Mouse (Mus musculus) adrenal gland, postnatal 36 days (tissue): Measurements from ENCODE around the gene Rap1gap2. TPM values are rescaled to one million over a fixed set of nuclear protein-coding genes. Genes with fewer than 3 reads are reported as not detected.

Experiments used
- DNase-seq, 2 experiments: peaks; one replicate each; pipeline ENCODE4 v3.0.0; 2021; ENCODE audit warnings: mixed read lengths in 1 of 2
- total RNA-seq, 2 experiments: library from RNA; stranded (reverse); gene quantifications; 2 replicates each; pipeline ENCODE4 v1.2.3; 2021

Gene Rap1gap2
- total RNA-seq, 2 experiments from 2014 or later = 8.3 to 10.5 TPM

DNA sequence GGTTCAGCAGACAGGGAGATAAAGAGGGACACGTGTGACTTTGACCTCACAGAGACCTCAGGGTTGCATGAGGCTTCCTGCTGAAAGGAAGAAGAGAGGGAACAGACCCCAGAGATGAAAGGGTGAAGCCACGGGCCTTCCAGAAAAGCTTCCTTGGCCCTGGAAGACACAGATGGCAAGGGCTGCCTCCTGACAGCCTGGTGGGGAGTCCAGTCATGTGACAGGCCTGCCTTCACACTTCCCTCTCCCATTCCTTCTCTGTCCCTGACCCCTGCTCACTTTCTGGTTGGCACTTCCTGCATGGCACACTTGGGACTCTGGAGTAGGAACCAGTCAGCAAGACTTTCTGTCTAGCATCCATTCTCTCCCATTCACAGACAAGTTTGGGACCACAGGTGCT lies 148.1 kb downstream of the Rap1gap2 start:
- no peak for DNase-seq

DNA sequence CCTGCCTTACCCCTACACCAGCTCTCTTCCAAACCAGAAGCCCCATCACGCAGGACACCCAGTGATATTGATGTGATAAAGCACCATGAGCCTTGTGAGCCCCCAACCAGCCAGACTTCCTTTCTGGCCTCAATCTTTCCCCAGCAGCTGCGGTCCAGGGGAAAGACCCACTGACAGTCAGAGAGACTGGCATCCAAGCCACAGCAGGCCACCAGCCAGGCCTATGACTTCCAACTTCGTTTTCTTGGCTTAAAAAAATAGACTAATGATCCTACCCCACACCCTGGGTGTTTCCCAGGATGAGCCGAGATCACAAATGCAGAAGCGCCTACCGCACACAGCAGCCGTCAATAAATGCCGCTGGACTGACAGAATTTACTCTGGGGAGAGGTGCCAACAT lies 151.1 kb downstream of the Rap1gap2 start:
- DNase-seq = no peak

DNA sequence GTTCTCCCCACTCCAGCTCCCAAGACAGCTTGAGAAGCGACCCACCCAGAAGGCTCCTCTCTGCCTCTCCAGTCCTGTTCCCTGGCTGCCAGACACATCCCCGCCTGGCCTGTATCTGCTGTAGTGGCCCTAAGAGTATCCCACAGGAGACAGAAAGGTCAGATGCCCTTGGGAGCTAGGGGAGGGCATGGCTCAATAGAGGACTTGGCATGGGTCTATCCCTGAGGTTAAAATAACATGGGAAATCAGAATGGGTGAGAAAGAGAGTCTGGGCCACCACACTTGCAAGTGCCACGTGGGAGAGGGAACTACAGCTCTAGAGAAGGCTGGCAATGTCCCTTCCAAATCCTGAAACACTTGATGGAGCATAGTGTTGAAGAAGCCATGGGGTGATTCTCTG lies 152.3 kb downstream of the Rap1gap2 start:
- DNase-seq = peak in 1 of 2 experiments; percentile 17

DNA sequence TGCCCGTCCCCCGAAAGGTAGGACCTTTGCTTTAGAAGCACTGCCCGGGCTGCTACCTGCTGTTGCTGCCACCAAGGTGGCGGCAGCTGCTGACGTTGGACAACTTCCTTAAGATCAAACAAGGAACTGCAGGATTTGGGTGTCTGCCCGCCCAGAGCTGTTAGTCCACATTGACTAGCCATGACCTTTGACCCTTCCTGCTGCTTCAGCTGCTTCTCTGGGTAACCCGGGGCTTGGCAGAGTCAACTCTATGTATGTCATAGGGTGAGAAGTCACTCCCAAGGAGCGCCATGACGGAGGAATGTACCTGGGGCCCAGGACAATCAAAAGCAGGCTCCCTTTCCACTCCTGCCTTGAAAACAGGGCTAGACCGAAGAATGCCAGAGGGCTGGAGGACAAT lies 153.5 kb downstream of the Rap1gap2 start:
- DNase-seq = peak in 1 of 2 experiments; percentile 29

DNA sequence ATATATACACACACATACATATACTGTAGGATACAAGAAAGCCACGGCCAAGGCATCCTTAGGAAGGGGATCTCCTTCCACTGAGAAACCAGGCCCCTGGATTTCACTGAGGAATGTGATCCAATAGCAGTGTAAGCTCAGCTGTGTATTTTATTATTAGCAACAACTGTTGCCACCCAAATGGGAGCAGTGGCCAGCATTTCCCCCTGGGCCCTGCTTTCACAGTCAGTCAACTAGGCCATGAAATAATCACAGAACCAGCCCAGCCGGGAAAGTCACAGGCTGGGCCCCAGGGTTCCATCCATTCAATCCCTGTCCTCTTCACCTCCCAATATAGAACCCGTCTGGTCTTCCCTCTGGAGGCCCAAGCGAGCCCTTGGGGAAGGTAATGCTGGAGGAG lies 162.2 kb downstream of the Rap1gap2 start:
- DNase-seq = peak in 1 of 2 experiments; percentile 13

DNA sequence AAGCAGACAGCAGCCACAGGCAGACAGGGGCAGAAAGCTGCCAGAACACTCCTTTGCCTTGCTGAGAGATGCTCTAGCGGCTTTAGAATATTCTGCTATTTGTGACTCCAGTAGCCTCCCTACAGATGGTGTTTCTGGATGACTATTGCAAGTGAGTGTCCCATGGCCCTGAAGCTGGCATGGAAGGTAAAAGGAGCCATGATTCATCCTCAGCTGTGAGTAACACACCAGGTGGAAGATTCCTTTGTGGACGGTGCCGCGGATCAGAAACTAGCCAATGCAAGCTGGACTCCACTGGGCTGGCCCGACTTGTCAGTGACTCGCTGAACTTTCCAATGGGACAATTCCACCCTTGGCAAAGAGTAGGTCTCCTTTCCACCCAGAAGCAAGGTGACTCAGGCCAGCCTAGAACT lies 162.7 kb downstream of the Rap1gap2 start:
- DNase-seq = peak in 1 of 2 experiments; percentile 12

DNA sequence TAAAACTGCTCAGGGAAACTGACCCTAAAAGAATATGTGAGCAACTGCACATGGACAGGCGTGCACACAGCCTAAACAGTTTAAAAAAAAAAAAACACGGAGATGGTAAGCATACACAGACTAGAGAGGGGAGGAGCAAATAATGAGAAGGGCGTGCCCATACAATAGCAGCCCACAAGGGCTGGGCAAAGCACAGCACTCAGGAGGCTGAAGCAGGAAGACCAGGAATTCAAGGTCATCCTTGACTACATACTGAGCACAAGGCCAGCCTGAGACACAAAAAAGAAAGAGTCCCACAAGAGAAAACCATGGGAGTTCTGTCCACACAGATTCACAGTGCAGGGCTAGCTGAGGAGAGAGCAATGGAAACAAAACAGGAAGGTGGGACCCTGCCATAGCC lies 165.1 kb downstream of the Rap1gap2 start:
- no peak for DNase-seq

DNA sequence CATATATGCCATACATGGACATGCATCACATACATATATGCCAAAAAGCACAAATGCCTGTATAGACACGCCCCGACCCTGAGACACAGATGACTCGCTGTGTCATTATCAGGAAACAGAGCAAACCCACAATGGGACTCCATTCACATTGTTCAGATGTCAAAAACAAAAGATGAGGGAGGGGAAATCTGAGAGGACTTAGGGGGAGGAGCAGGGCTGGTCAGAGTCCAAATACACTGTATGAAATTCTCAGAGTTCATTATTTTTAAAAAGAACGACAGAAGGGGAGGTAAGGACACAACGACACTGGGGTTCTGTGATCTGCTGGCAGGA lies 166.8 kb downstream of the Rap1gap2 start:
- DNase-seq = no peak

DNA sequence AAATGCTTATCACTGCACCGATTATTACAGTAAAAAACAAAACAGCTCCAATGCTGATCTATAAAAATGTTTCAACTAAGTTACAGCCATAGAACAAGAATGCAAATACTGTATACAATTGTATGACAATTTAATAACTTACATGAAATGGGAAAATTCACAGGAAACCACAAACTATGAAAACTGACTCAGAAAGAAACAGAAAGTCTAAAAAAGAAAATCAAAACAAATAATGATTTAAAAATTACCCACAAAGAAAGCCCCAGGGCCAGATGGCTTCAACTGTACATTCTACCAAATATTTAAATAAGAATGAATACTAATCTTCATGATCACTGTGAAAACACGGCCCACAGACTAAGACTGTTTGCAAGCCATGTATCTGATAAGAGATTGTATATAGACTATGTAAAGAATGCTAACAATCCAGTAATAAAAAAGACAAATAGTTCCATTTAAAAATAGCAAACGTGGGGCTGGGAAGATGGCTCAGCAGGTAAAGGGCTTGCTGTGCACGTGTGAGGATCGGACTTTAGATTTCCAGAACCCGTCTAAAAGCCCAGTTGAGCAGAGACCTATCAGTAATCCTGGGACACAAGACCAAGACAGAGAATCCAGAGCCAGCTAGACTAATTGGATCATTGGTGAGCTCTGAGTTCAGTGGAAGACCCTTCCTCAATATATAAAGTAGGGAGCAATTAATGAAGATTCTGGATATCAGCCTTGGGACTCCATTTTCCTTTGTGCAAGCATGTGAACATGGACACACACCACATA lies 167.4 kb downstream of the Rap1gap2 start:
- DNase-seq = no peak

DNA sequence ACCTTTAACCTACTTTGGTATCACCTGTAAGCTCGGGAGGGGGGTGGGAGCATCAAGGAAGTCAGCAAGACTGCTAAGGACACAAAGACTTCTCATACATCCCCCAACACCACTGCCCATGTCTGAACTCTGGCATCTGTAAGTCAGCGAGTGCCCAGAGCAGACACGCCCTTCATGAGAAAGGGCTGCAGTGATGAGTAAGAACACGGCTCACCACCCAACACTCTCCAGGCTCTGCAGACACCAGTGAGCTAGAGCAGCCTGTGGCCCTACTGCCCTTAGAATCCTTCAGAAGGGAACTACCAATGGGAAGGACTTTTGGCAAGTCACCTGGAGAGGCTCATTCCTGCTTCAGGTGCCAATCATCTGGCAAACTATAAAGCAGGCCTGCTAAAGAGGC lies 168.3 kb downstream of the Rap1gap2 start:
- DNase-seq = no peak

DNA sequence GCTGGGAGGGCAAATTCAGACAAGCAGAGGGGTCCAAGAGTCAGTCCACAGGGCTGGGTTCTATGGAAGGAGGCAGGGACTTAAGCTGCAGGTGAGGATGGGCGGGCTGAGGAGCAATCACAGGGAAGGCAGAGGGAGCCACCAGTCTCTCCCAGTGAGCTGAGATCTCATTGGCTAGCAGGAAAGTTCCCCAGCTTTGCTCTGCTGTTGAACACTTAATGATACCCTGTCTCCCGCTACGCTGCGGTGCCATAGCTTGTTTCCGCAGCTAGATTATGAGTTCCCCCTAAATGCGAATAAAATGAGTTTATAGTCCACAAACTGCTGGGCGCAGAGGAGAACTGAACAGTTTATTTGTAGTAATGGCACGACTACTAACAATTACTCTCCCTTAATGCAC lies 170.6 kb downstream of the Rap1gap2 start:
- DNase-seq = no peak

DNA sequence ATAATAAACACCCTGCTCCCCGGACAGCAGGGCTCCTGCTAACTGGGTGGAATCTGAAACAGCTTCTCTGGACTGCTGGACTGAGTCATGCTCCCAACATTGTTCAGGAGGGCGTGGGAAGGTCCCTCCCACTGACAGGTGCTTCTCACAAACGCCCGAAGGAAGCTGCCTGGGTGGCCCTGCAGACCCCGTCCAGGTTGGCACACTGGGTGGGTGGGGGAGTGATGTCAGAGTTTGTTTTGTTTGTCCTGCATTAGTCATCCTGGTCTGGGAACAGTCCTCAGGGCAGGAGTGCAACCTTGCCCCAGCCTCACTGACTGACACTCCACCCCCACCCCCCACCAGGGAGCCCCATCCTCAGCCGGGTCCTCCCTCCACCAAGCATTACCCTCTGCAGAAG lies 171.5 kb downstream of the Rap1gap2 start:
- DNase-seq = no peak

DNA sequence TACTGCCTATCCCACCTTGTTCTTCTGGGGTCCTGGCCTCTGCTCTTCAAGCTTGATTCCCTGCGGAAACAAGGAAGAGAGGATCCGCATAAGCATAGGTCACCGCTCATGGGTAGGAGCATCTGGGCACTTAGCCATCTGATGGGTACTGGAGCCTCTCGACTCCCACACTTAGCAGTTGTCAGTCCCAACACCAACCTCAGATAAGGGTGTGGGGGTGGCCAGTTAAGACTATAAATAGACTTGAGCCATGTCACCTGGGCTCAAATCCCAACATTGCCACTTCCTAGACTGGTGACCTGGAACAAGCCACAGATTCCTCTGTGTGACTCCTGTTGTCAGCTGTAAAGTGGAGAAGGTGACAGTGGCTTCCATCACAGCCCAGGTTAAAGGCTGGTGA lies 172.5 kb downstream of the Rap1gap2 start:
- DNase-seq = no peak

DNA sequence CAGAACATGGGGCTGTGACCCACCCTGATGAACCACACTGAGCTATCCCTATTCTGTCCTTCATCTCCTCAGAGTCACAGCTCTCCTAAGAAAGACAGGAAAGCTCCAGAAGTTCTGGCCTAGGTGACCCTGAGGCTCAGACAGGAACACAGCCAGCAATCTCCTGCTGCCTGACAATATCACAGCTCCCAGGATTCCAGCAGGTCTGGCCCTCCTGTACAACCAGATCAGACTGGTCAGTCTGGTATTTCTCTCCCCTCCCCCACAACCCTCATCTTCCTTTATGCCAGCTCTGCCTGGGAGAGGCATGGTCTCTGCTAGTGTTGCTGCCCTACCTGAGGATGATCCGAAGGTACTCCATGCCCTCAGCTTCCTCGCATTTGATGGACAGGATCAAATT lies 175.3 kb downstream of the Rap1gap2 start:
- no peak for DNase-seq

DNA sequence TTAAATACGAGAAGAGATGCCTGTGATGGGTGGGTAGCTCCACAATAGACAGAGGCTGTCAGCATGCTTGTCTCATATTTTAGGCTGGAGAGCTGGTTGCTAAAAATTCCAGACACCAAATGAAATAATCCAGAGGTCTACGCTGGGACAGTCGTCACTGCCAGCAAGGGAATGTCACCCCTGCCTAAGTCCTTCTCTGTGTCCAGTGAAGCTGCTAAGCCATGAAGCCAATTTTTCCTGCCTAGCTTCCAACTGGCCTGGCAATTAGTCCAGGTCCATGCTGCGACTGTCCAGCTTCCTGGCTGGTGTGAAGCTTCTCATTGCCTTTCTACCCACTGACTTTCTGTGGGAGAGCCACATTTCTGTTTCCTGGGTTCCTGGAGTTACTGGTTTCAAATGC lies 177.7 kb downstream of the Rap1gap2 start:
- DNase-seq = no peak

DNA sequence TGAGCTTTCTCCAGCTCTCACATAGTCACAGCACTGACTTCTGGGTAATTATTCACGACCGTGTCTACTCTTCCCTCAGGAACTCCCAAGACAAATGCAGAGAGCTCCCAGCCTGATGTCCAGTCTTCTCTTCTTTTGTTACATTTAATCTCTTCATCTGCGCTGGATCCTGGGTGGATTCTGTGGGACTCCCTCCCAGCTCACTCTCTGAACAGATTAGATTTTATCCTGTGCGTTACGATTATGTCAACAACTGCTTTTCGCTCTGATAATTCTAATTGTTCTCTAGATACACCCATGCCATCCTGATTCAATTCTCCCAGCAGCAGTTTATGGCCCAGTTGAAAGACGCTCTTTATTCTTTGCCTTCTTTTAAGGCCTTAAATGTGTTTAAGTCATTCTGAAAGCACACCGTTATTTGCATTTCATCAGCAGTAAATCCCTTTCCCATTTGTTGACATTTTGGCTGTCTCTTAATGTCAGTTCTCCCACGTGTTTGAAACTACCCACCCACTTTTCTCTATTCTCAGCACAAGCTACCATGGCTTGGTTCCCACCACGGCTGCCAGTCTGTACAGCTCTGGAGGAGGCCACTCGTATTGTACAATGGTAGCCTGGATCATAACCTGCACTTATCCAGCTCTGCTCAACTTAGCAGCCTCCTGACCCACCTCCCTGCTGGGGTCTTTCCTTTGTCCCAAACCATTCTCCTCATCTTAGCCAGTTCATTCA lies 180.8 kb downstream of the Rap1gap2 start:
- DNase-seq = no peak

DNA sequence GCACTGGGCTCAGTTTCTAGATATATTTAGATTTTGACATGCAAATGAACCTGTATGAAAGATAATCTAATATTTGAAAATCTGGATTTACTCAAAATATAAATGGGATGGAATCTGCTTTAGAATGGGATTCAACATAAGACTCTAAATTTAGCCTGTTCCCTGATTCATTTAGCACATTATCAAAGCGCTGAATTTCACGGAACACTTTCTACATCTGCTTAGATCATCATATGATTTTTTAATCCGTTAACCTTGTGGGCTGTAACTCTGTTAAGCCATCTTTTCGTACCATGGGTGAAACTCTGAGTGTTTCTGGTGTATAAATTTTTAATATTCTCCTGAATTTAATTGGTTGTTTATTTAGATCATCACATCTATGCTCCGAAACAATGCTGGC lies 184.4 kb downstream of the Rap1gap2 start:
- DNase-seq = no peak

DNA sequence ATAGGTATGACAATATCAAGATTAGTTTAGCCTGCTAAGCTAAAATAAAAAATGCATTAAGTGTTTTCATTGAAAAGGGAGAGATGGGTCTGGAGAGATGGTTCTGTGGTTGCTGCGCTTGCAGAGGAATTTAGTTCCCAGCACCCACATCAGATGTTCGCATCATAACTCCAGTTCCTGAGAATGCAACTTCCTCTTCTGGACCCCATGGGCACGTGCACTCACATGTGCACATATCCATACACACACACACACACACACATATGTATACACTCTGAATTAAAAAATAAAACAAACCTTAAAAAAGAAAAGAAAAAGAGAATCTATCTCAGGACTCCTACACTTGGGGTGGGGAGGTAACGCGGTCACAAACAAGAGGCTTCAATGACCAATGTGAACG lies 188.7 kb downstream of the Rap1gap2 start:
- DNase-seq = no peak

DNA sequence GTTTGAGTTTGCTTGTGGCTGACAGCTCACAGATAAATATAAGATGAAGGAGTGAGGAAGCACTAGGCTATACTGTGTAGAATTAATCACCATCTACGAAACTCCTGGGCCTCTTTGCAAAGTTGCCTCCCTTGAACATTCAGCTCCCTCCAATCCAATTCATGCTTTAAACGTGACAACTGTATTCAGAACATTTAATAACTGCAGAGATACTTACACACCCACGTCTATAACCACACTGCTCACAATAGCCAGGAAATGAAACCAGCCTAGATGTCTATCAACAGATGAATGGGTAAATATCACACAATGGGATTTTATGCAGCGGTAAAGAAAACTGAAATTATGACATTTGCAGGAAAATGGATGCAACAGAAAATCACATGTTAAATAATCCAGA lies 189.6 kb downstream of the Rap1gap2 start:
- DNase-seq = no peak

DNA sequence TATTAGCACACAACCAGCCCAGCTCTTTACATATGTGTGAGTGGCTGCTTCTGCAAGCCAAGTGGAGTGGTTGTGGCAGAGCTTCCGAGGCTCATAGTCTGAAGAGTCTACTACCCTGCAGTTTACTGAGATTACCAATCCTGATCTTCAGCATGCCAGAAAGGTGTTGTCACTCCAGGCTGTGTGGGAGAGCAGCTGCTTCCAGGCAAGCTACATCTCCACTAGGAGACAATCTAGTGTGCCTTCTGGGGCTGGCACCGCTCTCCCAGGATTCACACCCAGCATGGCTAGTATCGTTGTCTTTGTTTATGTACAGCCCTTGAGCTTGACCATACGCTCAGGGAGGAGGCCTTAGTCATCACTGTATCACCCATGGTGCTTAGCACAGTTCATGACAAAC lies 191.1 kb downstream of the Rap1gap2 start:
- no peak for DNase-seq

DNA sequence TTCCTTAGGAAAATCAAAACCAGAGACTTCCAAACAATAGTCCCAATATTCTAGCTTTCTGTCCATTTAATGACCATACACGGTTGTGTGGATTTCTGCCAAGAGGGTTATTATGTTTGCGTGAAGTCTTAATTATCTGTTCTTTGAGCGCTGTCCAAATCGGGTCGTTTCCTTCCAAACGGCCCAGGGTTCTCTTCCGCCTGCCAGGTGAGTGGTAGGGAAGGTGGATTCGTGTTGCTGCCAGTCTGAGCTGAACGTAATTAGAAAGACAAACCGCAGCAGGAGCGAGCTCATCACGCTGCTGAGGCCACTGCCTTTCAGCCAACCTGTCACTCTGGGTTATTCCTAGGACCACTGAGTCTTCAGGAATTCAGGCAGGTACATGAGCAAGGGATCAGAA lies 195.0 kb downstream of the Rap1gap2 start:
- no peak for DNase-seq

DNA sequence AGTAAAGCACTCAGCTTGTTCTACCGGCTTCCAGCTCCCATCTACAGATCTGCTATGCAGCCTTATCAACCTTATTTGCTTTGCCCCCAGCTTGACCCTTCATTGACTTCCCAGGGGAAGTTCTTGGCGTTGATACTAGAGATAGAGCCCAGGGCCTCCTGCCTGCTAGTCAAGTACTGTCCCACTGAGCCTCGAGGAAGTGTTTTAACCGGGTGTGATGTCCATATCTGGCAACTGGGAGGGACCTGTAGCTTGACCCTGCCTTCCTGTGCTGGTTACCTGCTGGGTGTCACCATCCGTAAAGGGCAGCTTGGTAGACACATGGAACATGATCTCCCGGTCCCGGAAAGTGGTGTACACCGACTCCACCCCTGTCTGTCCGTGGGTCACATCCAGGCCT lies 196.6 kb downstream of the Rap1gap2 start:
- no peak for DNase-seq

DNA sequence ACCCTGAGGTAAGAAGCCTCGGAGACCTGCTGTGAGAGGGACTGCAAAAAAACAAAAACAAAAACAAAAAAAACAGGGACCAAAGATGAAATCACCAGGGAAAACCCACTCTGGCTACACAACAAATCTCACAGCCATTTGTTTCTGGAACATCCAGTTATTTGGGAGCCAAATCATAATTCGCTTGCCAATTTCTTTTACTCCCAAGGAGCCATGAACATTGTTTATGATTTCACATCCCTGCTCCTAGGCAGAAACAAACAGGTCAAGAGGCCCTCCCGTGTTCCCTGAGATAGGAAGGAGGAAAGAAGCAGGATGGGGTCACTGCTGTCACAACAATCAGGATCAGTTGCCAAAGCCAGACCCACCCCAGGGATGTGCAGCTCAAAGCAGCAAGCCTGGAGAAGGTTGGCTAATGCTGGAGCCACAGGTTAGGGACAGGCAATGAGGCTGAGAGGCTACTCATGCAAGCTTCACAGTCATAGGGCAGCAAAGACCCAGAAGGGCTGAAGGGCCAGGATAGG lies 197.2 kb downstream of the Rap1gap2 start:
- DNase-seq = no peak

DNA sequence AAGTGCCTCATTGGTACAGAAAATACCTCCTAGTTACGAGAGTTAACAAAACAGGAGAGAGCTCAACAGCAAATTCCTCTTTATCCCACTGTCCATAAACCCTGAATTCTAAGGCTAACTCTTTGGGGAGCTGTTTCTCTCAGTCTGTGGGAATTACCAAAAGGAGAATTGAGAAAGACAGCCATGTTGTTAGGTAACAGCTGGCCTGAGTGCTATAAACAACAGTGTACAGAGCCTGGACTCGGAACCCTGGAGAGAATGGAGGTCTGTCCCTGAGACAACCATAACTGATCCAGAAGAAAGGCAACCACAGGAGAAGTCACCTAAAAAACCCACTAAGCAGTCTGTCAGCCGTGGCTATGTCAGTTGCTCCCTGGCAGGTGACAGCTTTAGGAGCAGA lies 198.3 kb downstream of the Rap1gap2 start:
- no peak for DNase-seq
